Mouse (Mus musculus) duodenum, adult 2 months (tissue): Measurements from ENCODE around the gene Rfx5. TPM values are rescaled to one million over a fixed set of nuclear protein-coding genes. Genes with fewer than 3 reads are reported as not detected.

Experiments
- polyA plus RNA-seq: library from polyadenylated mRNA; depleted of rRNA; stranded (reverse); fragments of >200 nt; gene quantifications from 2 replicates; pipeline ENCODE4 v1.2.3, GENCODE M21; 2012; ENCODE audit warnings: low replicate concordance; rRNA removed

The Rfx5 gene
- polyA plus RNA-seq, result 2.6 and 6.6 TPM in 2 replicates

DNA sequence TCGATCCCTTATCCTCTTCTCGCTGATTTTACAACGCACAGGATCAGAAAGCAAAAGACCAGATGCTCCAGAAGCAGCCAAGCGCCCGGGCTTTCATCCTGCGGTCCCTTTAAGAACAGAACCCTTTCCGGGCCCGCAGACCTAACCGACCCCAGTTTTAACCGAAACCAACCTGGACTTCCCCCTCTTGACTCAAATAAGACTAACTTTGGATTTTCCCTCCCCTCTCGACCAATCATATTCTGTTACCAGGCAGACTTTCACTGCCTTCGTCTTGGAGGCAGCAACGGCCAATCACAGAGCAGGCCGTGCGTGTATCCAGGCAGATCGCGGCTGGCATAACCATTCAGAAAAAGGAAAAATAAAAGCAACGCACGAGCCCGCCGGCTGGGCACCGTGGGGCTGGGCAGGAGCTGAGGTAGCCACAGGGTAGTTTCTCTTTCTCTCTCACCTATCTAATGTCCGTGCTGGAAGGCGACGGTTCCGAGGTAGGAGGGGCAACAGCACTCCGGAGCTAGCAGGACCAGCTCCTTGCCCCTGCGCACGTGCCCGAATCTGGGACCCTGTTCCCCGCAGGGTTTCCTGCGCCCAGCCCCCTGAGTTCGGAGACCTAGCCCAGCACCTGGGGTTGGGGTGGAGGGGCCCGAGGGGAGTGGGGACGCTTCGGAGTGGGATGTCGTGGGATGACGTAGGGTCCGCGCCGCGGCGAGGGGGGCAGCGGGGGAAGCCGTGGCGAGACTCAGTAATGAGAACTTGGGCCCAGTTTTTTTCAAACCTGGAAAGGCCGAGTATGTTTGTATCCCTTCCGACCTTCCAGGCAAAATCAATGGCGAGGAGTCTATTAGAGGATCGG lies at the start of gene Rfx5:
Rfx5 (plus strand) TSS at position 312 of the 853 bp plus-strand sequence.

DNA sequence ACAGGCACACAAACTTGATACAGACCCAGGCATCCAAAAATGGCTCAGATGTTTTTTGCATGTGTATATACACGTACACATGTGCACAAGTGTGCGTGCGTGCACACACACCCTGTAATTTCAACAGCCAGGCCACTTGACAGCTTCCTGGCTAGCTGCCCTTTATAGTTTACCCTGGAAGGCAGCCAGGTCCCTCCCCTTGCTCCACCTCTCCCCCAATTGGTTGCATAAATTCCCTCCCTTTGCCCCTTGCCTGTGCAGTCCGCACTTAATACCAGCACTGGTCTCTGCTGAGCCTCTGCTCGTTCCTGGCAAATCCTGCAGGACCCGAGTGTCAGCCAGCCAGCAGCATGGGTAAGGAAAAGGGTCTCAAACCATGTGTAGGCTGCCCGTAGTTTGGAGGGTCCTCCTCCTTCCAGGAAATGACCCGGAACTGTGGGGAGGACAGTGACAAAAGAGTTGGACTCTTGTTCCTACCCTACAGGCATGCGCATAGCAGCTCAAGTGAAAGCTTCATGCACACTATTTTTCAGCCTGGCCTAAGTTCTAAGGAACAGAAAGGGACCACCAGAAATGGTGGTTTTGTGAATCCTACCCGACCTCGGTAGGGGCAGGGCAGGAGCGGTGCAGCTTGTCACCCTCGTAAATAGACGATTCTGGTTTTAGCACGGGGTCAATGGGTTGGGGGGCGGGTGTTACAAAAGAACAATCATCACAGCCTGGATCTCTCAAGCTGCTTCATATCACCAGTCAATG lies 20.9 kb upstream of the Rfx5 start, which contains the start of gene Selenbp1:
Selenbp1 (plus strand) TSS at position 248 of the 756 bp plus-strand sequence.

DNA sequence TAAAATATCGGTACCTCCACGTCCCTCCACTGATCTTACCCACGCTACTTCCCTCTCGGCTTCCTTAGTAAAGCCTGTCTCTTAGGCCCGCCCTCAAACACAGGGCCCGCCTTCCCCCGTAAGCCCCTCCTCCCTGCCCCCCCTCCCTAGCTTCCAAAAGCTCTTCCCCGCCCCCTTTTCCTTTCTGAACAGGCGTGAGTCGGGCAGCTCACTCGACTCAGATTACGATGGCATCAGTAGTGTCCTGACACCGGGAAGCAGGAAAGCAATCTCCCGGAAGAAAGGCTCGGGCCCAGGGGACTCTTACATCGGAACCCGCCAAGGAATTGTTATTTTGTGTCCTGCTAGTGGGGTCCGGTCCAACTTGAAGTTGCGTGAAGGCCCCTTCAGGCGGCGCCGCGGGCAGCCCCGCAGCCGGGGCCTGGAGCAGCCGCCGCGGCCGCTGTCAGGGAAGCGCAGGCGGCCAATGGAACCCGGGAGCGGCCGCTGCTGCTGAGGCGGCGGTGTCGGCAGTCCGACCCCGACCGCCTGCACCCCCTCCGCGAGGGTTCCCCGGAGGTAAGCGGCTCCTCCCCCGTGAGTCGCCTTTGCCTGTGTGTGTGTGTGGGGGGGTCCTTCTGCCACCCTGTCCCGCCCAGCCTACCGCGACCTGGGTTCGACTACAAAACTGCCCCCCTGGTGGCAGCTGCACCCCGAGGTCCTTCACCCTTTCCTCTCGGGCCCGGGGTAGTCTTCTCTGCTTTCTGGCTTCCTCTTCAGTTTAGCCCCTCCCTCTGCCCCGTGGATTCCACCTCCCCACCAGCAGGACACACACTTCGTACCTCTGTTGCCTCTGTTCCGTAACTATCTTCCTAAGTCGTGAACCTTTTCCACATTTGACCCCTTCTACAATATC lies 20.9 kb downstream of the Rfx5 start, which contains the start of gene Pi4kb:
Pi4kb (plus strand) TSS at position 204 of the 895 bp plus-strand sequence.

Other genes starting within 250 kb of the Rfx5 start
- gene Cgn, start 167.6 kb upstream of the Rfx5 start, polyA plus RNA-seq, result 13.2 and 17.8 TPM in 2 replicates
- gene Pogz, start 116.5 kb upstream of the Rfx5 start, polyA plus RNA-seq, result 9.7 and 17.1 TPM in 2 replicates
- gene Psmb4, start 67.1 kb upstream of the Rfx5 start, polyA plus RNA-seq, result 151 and 251 TPM in 2 replicates
- gene Selenbp1, start 21.0 kb upstream of the Rfx5 start, polyA plus RNA-seq, result 67.4 and 71.6 TPM in 2 replicates
- gene Pi4kb, start 20.7 kb downstream of the Rfx5 start, polyA plus RNA-seq, result 11.2 and 12.0 TPM in 2 replicates
- gene Zfp687, start 61.4 kb downstream of the Rfx5 start, polyA plus RNA-seq, result 14.2 and 17.2 TPM in 2 replicates
- 70.8 and 87.2 TPM in 2 replicates for gene Psmd4, start 88.5 kb downstream of the Rfx5 start, polyA plus RNA-seq
- gene Pip5k1a, start 152.9 kb downstream of the Rfx5 start, polyA plus RNA-seq, result 9.6 and 12.5 TPM in 2 replicates
- 57.0 and 58.5 TPM in 2 replicates for gene Vps72, start 156.9 kb downstream of the Rfx5 start, polyA plus RNA-seq
- 0.53 and 1.1 TPM in 2 replicates for gene Tmod4, start 170.4 kb downstream of the Rfx5 start, polyA plus RNA-seq
- gene Scnm1, start 179.9 kb downstream of the Rfx5 start, polyA plus RNA-seq, result 18.5 and 29.5 TPM in 2 replicates
- gene Lysmd1, start 180.0 kb downstream of the Rfx5 start, polyA plus RNA-seq, result 2.8 and 6.1 TPM in 2 replicates
- gene Tnfaip8l2, start 188.3 kb downstream of the Rfx5 start, polyA plus RNA-seq, result 4.9 and 25.2 TPM in 2 replicates
- 3.7 and 5.7 TPM in 2 replicates for gene Sema6c, start 206.4 kb downstream of the Rfx5 start, polyA plus RNA-seq